Mouse (Mus musculus) liver, embryonic 16.5 days (tissue): ENCODE results near the gene Zfp451. TPM values are rescaled to one million over a fixed set of nuclear protein-coding genes. Genes with fewer than 3 reads are reported as not detected.

Source experiments
- ATAC-seq: fragments of 200-750 bp; cut with Nextera tagmentation; 2 replicates; pipeline ENCODE4 v1.8.0; 2017; ENCODE audit warnings: low read depth, mild to moderate bottlenecking, moderate number of reproducible peaks, moderate library complexity
- H3K27ac ChIP-seq: fragments of 300-500 bp; sonication (generic); 2 replicates; pipeline ENCODE4 v1.5.1; 2014; ENCODE audit warnings: mild to moderate bottlenecking, low read length
- H3K27me3 ChIP-seq: fragments of 300-500 bp; sonication (generic); 2 replicates; pipeline ENCODE4 v1.6.1; 2014; ENCODE audit warnings: low read depth, low read length, mixed read lengths; ENCODE audit not compliant: control insufficient read depth, insufficient read depth
- H3K36me3 ChIP-seq: fragments of 300-500 bp; sonication (generic); 2 replicates; pipeline ENCODE4 v1.6.1; 2014; ENCODE audit warnings: mild to moderate bottlenecking; ENCODE audit not compliant: control insufficient read depth, insufficient read depth
- H3K4me1 ChIP-seq: fragments of 300-500 bp; sonication (generic); 2 replicates; pipeline ENCODE4 v1.6.1; 2014; ENCODE audit warnings: low read depth, low read length, mixed read lengths; ENCODE audit not compliant: control insufficient read depth
- H3K4me2 ChIP-seq: fragments of 300-500 bp; sonication (generic); 2 replicates; pipeline ENCODE4 v1.6.1; 2014; ENCODE audit warnings: low read depth, low read length, mixed read lengths
- H3K4me3 ChIP-seq: fragments of 300-500 bp; sonication (generic); 2 replicates; pipeline ENCODE4 v1.5.1; 2014; ENCODE audit warnings: low read depth, mild to moderate bottlenecking, low read length
- H3K9ac ChIP-seq: fragments of 300-500 bp; sonication (generic); 2 replicates; pipeline ENCODE4 v1.6.1; 2014; ENCODE audit warnings: low read depth, low read length
- H3K9me3 ChIP-seq: fragments of 300-500 bp; sonication (generic); replicated peaks from 2 replicates; pipeline ENCODE4 v1.6.1; 2016; ENCODE audit warnings: low read length; ENCODE audit not compliant: control insufficient read depth
- WGBS: fragments of 180-500 bp; shearing (Covaris S2); extraction: QIAGEN DNeasy Blood & Tissue Kit; methylation state at CpG from one replicate; pipeline ENCODE4 v1.1.7; 2014; ENCODE audit not compliant: insufficient replicate concordance; 5-methylcytosine and 5-hydroxymethylcytosine counted together
- polyA plus RNA-seq: library from polyadenylated mRNA; unstranded; fragments of >200 nt; fragmentation: Nextera tagmentation; extraction: Ambion mirVana; gene quantifications from 2 replicates; pipeline ENCODE4 v1.2.1, GENCODE M21; 2015

Gene Zfp451
- polyA plus RNA-seq, 1 experiment from 2014 or later = 5.4 TPM

DNA sequence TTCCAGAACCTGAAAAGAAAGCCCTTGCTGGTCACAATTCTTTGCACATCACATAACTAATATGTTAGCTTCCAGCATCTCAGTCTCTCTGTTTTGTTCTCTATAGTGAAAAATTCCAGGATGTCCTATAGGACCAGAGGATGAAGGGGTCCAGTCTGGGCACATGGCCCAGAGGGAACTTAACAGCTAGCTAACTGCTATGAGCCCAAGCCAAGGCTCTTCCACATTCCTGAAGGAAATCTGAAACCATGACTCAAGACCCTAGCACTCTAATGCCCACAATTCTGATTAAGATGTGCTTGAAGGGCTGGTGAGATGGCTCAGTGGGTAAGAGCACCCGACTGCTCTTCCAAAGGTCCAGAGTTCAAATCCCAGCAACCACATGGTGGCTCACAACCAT, 96.8 kb downstream of the Zfp451 start:
- 81% methylated on average over 1 of the region's 1 CpGs for WGBS

DNA sequence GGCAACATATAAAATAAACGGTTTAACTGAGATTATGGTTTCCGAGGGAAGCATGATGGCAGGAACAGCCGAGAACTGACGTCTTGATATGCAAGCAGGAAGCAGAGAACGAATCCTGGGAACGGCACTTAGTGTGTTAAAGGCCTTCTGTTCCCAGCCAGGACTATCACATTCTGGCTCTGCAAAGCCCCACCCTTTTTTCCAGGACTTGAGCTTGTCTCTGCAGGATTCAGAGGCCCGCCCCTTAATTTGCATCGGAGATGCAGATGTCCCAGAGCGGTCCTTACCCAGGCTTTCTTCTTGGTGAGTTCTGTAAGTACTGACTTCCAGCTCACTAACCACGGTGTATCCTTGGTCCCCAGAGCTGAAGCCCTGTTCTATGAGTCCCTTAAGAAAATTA, 99.6 kb downstream of the Zfp451 start:
- no peaks in the 10 kb centered on the region for H3K9me3 ChIP-seq
- no peak overlapping the region for H3K27ac ChIP-seq
- no peak for ATAC-seq
- peaks cover 5% of the 10 kb centered on the region for H3K27me3 ChIP-seq
- peaks cover 4% of the 10 kb centered on the region for H3K4me1 ChIP-seq
- WGBS = 11% methylated on average over 10 of the region's 10 CpGs
- no peak overlapping the region for H3K4me2 ChIP-seq
- H3K4me3 ChIP-seq = no peak overlapping the region
- H3K36me3 ChIP-seq = no peaks in the 10 kb centered on the region
- H3K9ac ChIP-seq = no peak overlapping the region

More for the DNA sequence above, 96.8 kb downstream of the Zfp451 start:
- Histone ChIP-seq H3K27me3 (peaks cover 5% of the 10 kb centered on the region), H3K4me2 (no peak overlapping the region), H3K4me3 (no peak overlapping the region), H3K36me3 (no peaks in the 10 kb centered on the region), H3K9ac (no peak overlapping the region), H3K4me1 (peaks cover 6% of the 10 kb centered on the region), H3K27ac (no peak overlapping the region), H3K9me3 (no peaks in the 10 kb centered on the region)
- no peak for ATAC-seq

DNA sequence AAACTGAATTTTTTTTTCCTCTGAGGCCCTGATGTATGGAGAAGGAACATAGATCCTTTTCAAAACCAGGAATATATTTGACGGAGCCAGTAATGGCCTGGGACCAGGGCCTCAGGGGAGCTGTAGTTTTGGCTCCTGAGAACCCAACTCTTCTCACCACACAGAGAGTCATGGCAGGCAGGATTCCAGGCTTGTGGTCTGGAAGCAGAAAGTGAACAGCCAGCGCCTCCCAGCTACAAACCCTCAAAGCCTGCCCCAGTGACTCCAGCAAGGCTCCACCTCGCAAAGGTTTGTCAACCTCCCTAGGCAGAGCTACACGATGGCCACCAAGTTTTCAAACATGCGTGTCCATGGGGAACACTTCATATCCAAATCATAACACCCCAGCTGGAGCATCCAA, 102.4 kb downstream of the Zfp451 start:
- Histone ChIP-seq H3K4me2 (no peak overlapping the region), H3K27me3 (peaks cover 5% of the 10 kb centered on the region), H3K27ac (no peak overlapping the region), H3K4me3 (no peak overlapping the region), H3K9me3 (no peaks in the 10 kb centered on the region), H3K36me3 (no peaks in the 10 kb centered on the region), H3K9ac (no peak overlapping the region), H3K4me1 (no peaks in the 10 kb centered on the region; the same call in 1 of the 2 replicates)
- no peak for ATAC-seq
- WGBS = 68% methylated on average over 5 of the region's 5 CpGs

Other genes with a start within 250 kb of the Zfp451 start
- 27.4 and 30.4 TPM in 2 replicates for gene Prim2, start 144.8 kb downstream of the Zfp451 start, polyA plus RNA-seq
- gene Rab23, start 94.7 kb downstream of the Zfp451 start, polyA plus RNA-seq = 4.3 TPM in 2 replicates
- 43.6 and 43.8 TPM in 2 replicates for gene Bag2, start 56.8 kb downstream of the Zfp451 start, polyA plus RNA-seq
- gene Bend6, start 93.2 kb upstream of the Zfp451 start, polyA plus RNA-seq = 0.44 and 0.56 TPM in 2 replicates
- gene Dst, start 93.6 kb upstream of the Zfp451 start, polyA plus RNA-seq = 7.7 and 8.0 TPM in 2 replicates